Mouse (Mus musculus): ENCODE data around the gene Pdxp. TPM values are rescaled to one million over a fixed set of nuclear protein-coding genes. Genes with fewer than 3 reads are reported as not detected.

Gene Pdxp
- polyA plus RNA-seq, 1 experiment from 2014 or later = 32.6 TPM

- Histone ChIP-seq H3K4me1 (peaks cover 22% of the 10 kb centered on the region), H3K4me3 (peak within 1 kb of the TSS; percentile 84), H3K27me3 (replicated peaks; ENCODE audit: low read depth, poor library complexity, severe bottlenecking) (no peaks in the 10 kb centered on the region), H3K9me3 (no peaks in the 10 kb centered on the region), H3K27ac (replicated peaks) (peak within 1 kb of the TSS; percentile 91), H3K36me3 (replicated peaks) (peaks cover 42% of the 10 kb centered on the region)
- DNase-seq (ENCODE audit: low spot score) = peak; percentile 90
- under 1% methylated on average over 42 of the region's 42 CpGs for WGBS
Observed at GRCm38 (mm10) chr15:78934784-78935320, 21.1 kb downstream of the Pdxp start, which contains the start of gene Nol12. TSS of gene Nol12 (plus strand) at chr15:78934933.

GRCm38 (mm10) chr15:78936403-78936802, 22.7 kb downstream of the Pdxp start:
- H3K4me3 ChIP-seq = peak overlapping the region; percentile 84
- WGBS = 92% methylated on average over 12 of the region's 12 CpGs
- DNase-seq (ENCODE audit: low spot score) = no peak
- H3K9me3 ChIP-seq = no peaks in the 10 kb centered on the region
- H3K27ac ChIP-seq (replicated peaks) = peak overlapping the region; percentile 0; the same call in 1 of the 2 replicates
- H3K36me3 ChIP-seq (replicated peaks) = peaks cover 52% of the 10 kb centered on the region
- H3K27me3 ChIP-seq (replicated peaks; ENCODE audit: low read depth, poor library complexity, severe bottlenecking) = no peaks in the 10 kb centered on the region
- H3K4me1 ChIP-seq = peaks cover 22% of the 10 kb centered on the region

- Histone ChIP-seq H3K27me3 (replicated peaks; ENCODE audit: low read depth, poor library complexity, severe bottlenecking) (no peaks in the 10 kb centered on the region), H3K4me1 (peaks cover 24% of the 10 kb centered on the region), H3K4me3 (no peak overlapping the region), H3K36me3 (replicated peaks) (peaks cover 61% of the 10 kb centered on the region), H3K27ac (replicated peaks) (no peak overlapping the region), H3K9me3 (no peaks in the 10 kb centered on the region)
- DNase-seq (ENCODE audit: low spot score) = no peak
- WGBS = 92% methylated on average over 10 of the region's 10 CpGs
Observed at GRCm38 (mm10) chr15:78937311-78937710, 23.6 kb downstream of the Pdxp start.

DNA sequence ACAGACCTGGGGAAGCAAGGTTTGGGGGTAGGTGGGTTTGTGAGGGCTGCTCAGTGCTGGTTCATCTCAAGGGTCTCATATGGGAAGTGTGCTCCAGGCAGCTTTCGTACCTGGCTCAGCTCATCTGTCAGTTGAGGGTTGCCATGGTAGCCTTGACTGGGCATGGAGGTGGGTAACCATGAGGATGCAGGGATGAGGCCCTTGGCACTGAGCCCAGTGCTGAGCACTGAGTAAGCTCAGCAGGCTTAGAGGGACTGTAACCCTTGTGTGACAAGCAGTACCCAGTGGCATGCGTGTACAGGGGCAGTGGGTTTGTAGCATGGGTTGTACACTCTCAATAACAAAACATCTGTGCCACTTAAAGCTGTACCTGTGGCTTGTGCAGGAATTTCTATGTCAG, 24.2 kb downstream of the Pdxp start:
- Histone ChIP-seq H3K36me3 (replicated peaks) (peaks cover 61% of the 10 kb centered on the region), H3K4me1 (peaks cover 31% of the 10 kb centered on the region), H3K4me3 (no peak overlapping the region), H3K27me3 (replicated peaks; ENCODE audit: low read depth, poor library complexity, severe bottlenecking) (no peaks in the 10 kb centered on the region), H3K27ac (replicated peaks) (no peak overlapping the region), H3K9me3 (no peaks in the 10 kb centered on the region)
- no peak for DNase-seq (ENCODE audit: low spot score)
- WGBS = 91% methylated on average over 2 of the region's 2 CpGs

DNA sequence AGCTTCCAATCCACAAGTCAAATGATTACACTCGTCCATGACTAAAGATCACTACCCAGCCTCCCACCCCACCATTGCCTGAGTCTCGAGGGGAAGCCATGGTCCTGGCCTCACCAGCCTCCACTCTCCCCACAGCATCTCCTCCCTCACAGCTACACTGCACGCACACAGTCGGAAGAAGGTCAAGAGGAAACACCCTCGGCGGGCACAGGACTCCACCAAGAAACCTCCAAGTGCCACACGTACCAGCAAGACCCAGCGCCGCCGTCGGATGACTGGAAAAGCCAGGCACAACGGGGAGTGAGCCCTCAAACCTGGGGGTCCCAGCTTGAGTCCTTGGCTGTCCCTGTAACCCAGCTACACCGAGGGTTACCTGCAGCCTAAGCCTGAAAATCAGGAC, 26.6 kb downstream of the Pdxp start:
- Histone ChIP-seq H3K4me3 (no peak overlapping the region), H3K4me1 (peaks cover 30% of the 10 kb centered on the region), H3K27ac (replicated peaks) (no peak overlapping the region), H3K9me3 (no peaks in the 10 kb centered on the region), H3K36me3 (replicated peaks) (peaks cover 61% of the 10 kb centered on the region), H3K27me3 (replicated peaks; ENCODE audit: low read depth, poor library complexity, severe bottlenecking) (no peaks in the 10 kb centered on the region)
- WGBS = 93% methylated on average over 13 of the region's 13 CpGs
- no peak for DNase-seq (ENCODE audit: low spot score)

DNA sequence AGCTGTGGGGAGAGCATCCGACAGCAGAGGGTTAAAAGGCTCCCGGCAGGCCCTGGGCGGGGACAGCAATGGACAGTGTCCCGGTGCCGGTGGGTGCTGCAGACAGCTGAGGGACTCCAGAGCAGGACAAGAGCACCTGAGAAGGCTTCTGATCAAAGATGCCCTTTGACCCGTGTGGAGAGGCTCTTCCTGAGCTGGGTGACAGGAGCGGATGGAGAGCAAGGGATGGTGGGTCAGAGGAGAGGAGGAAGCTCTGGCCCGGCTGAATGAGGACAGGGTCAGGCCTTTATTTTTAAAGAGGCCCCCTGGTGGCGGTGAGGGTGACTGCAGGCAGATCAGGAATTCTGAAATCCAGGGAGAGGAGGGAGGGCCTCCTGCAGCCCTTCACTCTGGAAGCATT, 28.9 kb downstream of the Pdxp start:
- Histone ChIP-seq H3K4me3 (peak overlapping the region; percentile 53), H3K27ac (replicated peaks) (peak overlapping the region; percentile 78), H3K36me3 (replicated peaks) (peaks cover 46% of the 10 kb centered on the region), H3K9me3 (no peaks in the 10 kb centered on the region), H3K27me3 (replicated peaks; ENCODE audit: low read depth, poor library complexity, severe bottlenecking) (peaks cover 15% of the 10 kb centered on the region), H3K4me1 (peaks cover 21% of the 10 kb centered on the region)
- peak; percentile 89 for DNase-seq (ENCODE audit: low spot score)
- 6% methylated on average over 9 of the region's 9 CpGs for WGBS

GRCm38 (mm10) chr15:78946232-78946631, 32.5 kb downstream of the Pdxp start:
- H3K4me1 ChIP-seq = peaks cover 35% of the 10 kb centered on the region
- 87% methylated on average over 7 of the region's 7 CpGs for WGBS
- H3K27ac ChIP-seq (replicated peaks) = 0 out of 2 replicates have a peak overlapping the region, but pooled peaks have one; percentile 30
- H3K36me3 ChIP-seq (replicated peaks) = peaks cover 20% of the 10 kb centered on the region
- no peak for DNase-seq (ENCODE audit: low spot score)
- peaks cover 15% of the 10 kb centered on the region for H3K27me3 ChIP-seq (replicated peaks; ENCODE audit: low read depth, poor library complexity, severe bottlenecking)
- H3K4me3 ChIP-seq = no peak overlapping the region
- H3K9me3 ChIP-seq = no peaks in the 10 kb centered on the region

DNA sequence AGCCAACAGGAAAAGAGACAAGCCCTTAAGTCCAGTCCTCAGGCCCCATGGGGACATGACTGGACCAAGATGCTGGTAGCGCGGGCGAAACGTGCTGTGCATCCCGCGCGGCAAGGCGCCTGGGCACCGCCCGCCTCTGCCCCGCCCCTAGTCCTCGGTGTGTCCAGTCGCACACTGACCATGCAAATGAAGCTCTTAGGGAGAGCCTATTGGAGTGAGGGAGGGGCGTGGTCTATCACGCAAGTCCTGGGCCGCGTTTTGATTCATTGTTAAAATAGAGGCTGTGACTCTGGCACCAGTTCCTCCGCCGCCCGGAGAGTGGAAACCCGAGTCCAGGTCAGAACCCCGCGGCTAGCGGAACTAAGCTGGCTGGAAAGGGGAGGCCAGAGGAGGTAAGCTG, 33.9 kb downstream of the Pdxp start, which contains the start of gene Triobp:
TSS of gene Triobp (plus strand) at position 68 of the 400 bp plus-strand sequence.
- H3K9me3 ChIP-seq = no peaks in the 10 kb centered on the region
- DNase-seq (ENCODE audit: low spot score) = peak; percentile 95
- H3K4me1 ChIP-seq = peaks cover 32% of the 10 kb centered on the region
- peak within 1 kb of the TSS; percentile 88 for H3K27ac ChIP-seq (replicated peaks)
- peaks cover 15% of the 10 kb centered on the region for H3K27me3 ChIP-seq (replicated peaks; ENCODE audit: low read depth, poor library complexity, severe bottlenecking)
- peaks cover 24% of the 10 kb centered on the region for H3K36me3 ChIP-seq (replicated peaks)
- H3K4me3 ChIP-seq = peak within 1 kb of the TSS; percentile 66
- WGBS = under 1% methylated on average over 24 of the region's 24 CpGs

DNA sequence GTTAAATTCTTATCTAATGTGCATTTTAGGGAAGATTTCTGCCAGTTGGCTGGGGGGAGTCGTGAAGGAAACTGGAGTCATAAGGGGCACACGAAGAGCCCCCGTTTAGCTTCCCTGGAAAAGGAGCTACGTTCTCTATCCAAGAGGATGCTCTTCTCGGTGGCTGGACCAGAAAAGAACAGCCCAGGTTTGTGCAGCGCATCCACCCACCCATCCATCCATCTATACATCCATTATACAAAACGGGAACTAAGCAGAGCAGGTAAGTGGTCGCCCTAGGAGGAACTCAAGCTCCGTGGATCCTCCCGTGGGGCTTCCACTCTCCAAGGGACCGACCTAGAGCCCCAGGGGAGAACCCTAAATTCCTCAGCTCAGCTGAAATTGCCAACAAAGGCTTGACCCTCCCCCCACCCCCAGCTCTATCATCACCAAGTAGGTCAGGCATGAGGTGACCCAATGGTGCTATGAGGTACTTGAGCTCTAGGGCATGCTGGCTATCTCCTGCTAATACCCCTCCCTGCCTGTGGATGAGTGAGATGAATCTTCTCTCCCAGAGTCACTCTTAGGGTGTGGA, 34.5 kb downstream of the Pdxp start:
- Histone ChIP-seq H3K27ac (replicated peaks) (peak overlapping the region; percentile 88), H3K9me3 (no peaks in the 10 kb centered on the region), H3K4me1 (peaks cover 27% of the 10 kb centered on the region), H3K4me3 (peak overlapping the region; percentile 66), H3K27me3 (replicated peaks; ENCODE audit: low read depth, poor library complexity, severe bottlenecking) (peaks cover 15% of the 10 kb centered on the region), H3K36me3 (replicated peaks) (peaks cover 29% of the 10 kb centered on the region)
- DNase-seq (ENCODE audit: low spot score) = peak; percentile 43
- WGBS = 7% methylated on average over 11 of the region's 11 CpGs

DNA sequence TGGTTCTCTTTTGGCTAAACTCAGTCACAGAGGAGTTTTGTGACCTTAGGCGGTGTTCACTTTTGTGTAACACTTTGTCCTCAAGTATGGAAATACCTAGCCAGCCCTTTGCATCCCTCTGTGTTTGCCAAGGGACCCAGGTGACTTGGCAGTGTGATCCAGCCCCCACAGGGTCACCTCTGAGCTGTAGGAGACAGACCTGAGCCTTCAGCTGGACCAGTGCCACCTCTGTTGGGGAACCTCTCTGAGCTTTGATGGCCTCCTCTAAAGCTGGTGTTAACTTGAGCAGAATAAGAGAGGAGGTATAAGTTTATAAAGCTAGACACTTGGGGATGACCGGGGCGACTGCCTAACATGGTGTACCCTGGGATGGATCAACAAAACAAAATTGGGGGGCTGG, 35.2 kb downstream of the Pdxp start:
- H3K27ac ChIP-seq (replicated peaks) = 0 out of 2 replicates have a peak overlapping the region, but pooled peaks have one; percentile 40
- peaks cover 15% of the 10 kb centered on the region for H3K27me3 ChIP-seq (replicated peaks; ENCODE audit: low read depth, poor library complexity, severe bottlenecking)
- WGBS = 98% methylated on average over 3 of the region's 3 CpGs
- peaks cover 36% of the 10 kb centered on the region for H3K36me3 ChIP-seq (replicated peaks)
- DNase-seq (ENCODE audit: low spot score) = no peak
- H3K9me3 ChIP-seq = no peaks in the 10 kb centered on the region
- peak overlapping the region; percentile 66 for H3K4me3 ChIP-seq
- peaks cover 24% of the 10 kb centered on the region for H3K4me1 ChIP-seq

DNA sequence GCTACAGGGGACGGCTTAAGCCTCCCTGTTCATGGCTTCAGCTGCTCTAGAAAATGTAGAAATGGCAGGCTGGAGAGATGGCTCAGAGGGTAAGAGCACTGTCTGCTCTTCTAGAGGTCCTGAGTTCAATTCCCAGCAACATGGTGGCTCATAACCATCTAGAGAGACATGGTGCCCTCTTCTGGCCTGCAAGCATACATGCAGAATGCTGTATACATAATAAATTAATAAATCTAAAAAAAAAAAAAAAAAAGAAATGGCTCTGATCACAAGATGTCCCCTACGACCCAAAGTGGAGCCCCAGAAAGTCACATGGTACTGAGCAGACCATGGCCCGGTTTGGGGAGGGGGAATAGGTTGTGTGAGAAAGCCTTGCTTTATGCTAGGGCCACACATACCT, 41.9 kb downstream of the Pdxp start:
- no peak overlapping the region for H3K27ac ChIP-seq (replicated peaks)
- H3K27me3 ChIP-seq (replicated peaks; ENCODE audit: low read depth, poor library complexity, severe bottlenecking) = no peaks in the 10 kb centered on the region
- WGBS = 78% methylated on average over 3 of the region's 3 CpGs
- no peaks in the 10 kb centered on the region for H3K9me3 ChIP-seq
- H3K36me3 ChIP-seq (replicated peaks) = peaks cover 88% of the 10 kb centered on the region
- H3K4me3 ChIP-seq = no peak overlapping the region
- peaks cover 15% of the 10 kb centered on the region for H3K4me1 ChIP-seq
- DNase-seq (ENCODE audit: low spot score) = no peak

- Histone ChIP-seq H3K36me3 (replicated peaks) (peaks cover 88% of the 10 kb centered on the region), H3K27ac (replicated peaks) (0 out of 2 replicates have a peak overlapping the region, but pooled peaks have one; percentile 67), H3K4me3 (no peak overlapping the region), H3K4me1 (peaks cover 15% of the 10 kb centered on the region), H3K27me3 (replicated peaks; ENCODE audit: low read depth, poor library complexity, severe bottlenecking) (no peaks in the 10 kb centered on the region), H3K9me3 (no peaks in the 10 kb centered on the region)
- no peak for DNase-seq (ENCODE audit: low spot score)
- 90% methylated on average over 4 of the region's 4 CpGs for WGBS
Observed at GRCm38 (mm10) chr15:78956351-78956750, 42.6 kb downstream of the Pdxp start.

- 0 out of 2 replicates have a peak overlapping the region, but pooled peaks have one; percentile 8 for H3K4me3 ChIP-seq
- DNase-seq (ENCODE audit: low spot score) = no peak
- H3K36me3 ChIP-seq (replicated peaks) = peaks cover 88% of the 10 kb centered on the region
- H3K27ac ChIP-seq (replicated peaks) = peak overlapping the region; percentile 67
- no peaks in the 10 kb centered on the region for H3K27me3 ChIP-seq (replicated peaks; ENCODE audit: low read depth, poor library complexity, severe bottlenecking)
- 75% methylated on average over 15 of the region's 15 CpGs for WGBS
- no peaks in the 10 kb centered on the region for H3K9me3 ChIP-seq
- peaks cover 15% of the 10 kb centered on the region for H3K4me1 ChIP-seq
Observed at GRCm38 (mm10) chr15:78957021-78957420, 43.3 kb downstream of the Pdxp start.

Data from embryonic facial prominence, embryonic 10.5 days (tissue).